Mouse (Mus musculus): ENCODE data around the gene Ifrd2. TPM values are rescaled to one million over a fixed set of nuclear protein-coding genes. Genes with fewer than 3 reads are reported as not detected.

Gene Ifrd2
- total RNA-seq (2014; fragmentation: Nextera tagmentation) (178 and 183 TPM in 2 replicates), total RNA-seq (2017) (76.0 and 76.7 TPM in 2 replicates), polyA plus RNA-seq (2012) (153 and 156 TPM in 2 replicates)

- no peaks in the 10 kb centered on the region for H3K27me3 ChIP-seq (ENCODE audit: insufficient read depth, low read length)
- H3K4me1 ChIP-seq (ENCODE audit: insufficient read depth, low read depth, low read length), result peaks cover 84% of the 10 kb centered on the region
- TF ChIP-seq TAL1 (conservative IDR thresholded peaks at IDR 0.05; ENCODE audit: low read depth, low read length) (peak; percentile 84), GATA2 (IDR thresholded peaks at IDR 0.05; ENCODE audit: borderline replicate concordance, low read depth, low read length) (no peak)
- H3K36me3 ChIP-seq (replicated peaks), result peaks cover 74% of the 10 kb centered on the region
- DNase-seq (ENCODE audit: low spot score) (peak; percentile 76), ATAC-seq (ENCODE audit: extremely low read depth, insufficient number of reproducible peaks, low FRiP score, poor library complexity, severe bottlenecking) (peak; percentile 81)
- H3K4me3 ChIP-seq (ENCODE audit: low read depth, low read length), result peak within 1 kb of the TSS; percentile 80
- H3K9me3 ChIP-seq (replicated peaks), result no peaks in the 10 kb centered on the region
These were observed at the start of gene Ifrd2 for GRCm38 (mm10) chr9:107586974-107587832. TSS of gene Ifrd2 (plus strand) at chr9:107587642.

- DNase-seq (ENCODE audit: low spot score) (no peak), ATAC-seq (ENCODE audit: extremely low read depth, insufficient number of reproducible peaks, low FRiP score, poor library complexity, severe bottlenecking) (no peak)
- Histone ChIP-seq H3K36me3 (replicated peaks) (peaks cover 63% of the 10 kb centered on the region), H3K4me3 (ENCODE audit: low read depth, low read length) (no peak overlapping the region), H3K4me1 (ENCODE audit: insufficient read depth, low read depth, low read length) (peaks cover 84% of the 10 kb centered on the region), H3K27me3 (ENCODE audit: insufficient read depth, low read length) (no peaks in the 10 kb centered on the region), H3K9me3 (replicated peaks) (no peaks in the 10 kb centered on the region)
- TF ChIP-seq GATA2 (IDR thresholded peaks at IDR 0.05; ENCODE audit: borderline replicate concordance, low read depth, low read length) (no peak), POLR2AphosphoS5 (IDR thresholded peaks at IDR 0.05; ENCODE audit: insufficient replicate concordance, low read depth, low read length) (no peak), GATA1 (IDR thresholded peaks at IDR 0.05; ENCODE audit: borderline replicate concordance, low read length) (no peak), CTCF (IDR thresholded peaks at IDR 0.05; ENCODE audit: low read depth, low read length) (no peak), TAL1 (conservative IDR thresholded peaks at IDR 0.05; ENCODE audit: low read depth, low read length) (no peak)
These were observed 49.2 kb upstream of the Ifrd2 start for GRCm38 (mm10) chr9:107538231-107538630.

DNA sequence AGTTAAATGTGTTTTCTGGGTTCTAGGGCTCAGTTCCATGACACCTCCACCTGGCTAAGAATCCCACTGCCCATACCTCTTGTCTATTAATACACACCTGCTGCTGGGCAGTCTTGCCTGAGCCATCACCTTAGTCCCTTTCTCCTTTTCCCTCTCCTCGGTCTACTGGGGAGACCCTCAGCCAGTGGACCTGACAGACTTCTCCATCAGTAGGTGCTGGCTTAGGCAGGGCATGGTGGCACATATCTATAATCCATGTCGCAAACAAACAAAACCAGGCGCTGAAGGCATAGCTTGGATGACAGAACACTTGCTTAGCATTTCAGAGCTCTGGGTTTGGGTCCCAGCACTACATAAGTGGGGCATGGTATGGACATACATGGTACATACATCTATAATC is 48.7 kb upstream of the Ifrd2 start:
- no peaks in the 10 kb centered on the region for H3K9me3 ChIP-seq (replicated peaks)
- TF ChIP-seq GATA2 (IDR thresholded peaks at IDR 0.05; ENCODE audit: borderline replicate concordance, low read depth, low read length), result no peak
- no peak for TF ChIP-seq GATA1 (IDR thresholded peaks at IDR 0.05; ENCODE audit: borderline replicate concordance, low read length)
- no peak for TF ChIP-seq TAL1 (conservative IDR thresholded peaks at IDR 0.05; ENCODE audit: low read depth, low read length)
- no peak for TF ChIP-seq CTCF (IDR thresholded peaks at IDR 0.05; ENCODE audit: low read depth, low read length)
- TF ChIP-seq POLR2AphosphoS5 (IDR thresholded peaks at IDR 0.05; ENCODE audit: insufficient replicate concordance, low read depth, low read length), result no peak
- no peak overlapping the region for H3K4me3 ChIP-seq (ENCODE audit: low read depth, low read length)
- H3K4me1 ChIP-seq (ENCODE audit: insufficient read depth, low read depth, low read length), result peaks cover 83% of the 10 kb centered on the region
- peaks cover 68% of the 10 kb centered on the region for H3K36me3 ChIP-seq (replicated peaks)
- no peak for DNase-seq (ENCODE audit: low spot score)
- no peaks in the 10 kb centered on the region for H3K27me3 ChIP-seq (ENCODE audit: insufficient read depth, low read length)
- no peak for ATAC-seq (ENCODE audit: extremely low read depth, insufficient number of reproducible peaks, low FRiP score, poor library complexity, severe bottlenecking)

GRCm38 (mm10) chr9:107539940-107540339 is 47.5 kb upstream of the Ifrd2 start:
- Histone ChIP-seq H3K27me3 (ENCODE audit: insufficient read depth, low read length) (no peaks in the 10 kb centered on the region), H3K9me3 (replicated peaks) (no peaks in the 10 kb centered on the region), H3K36me3 (replicated peaks) (peaks cover 79% of the 10 kb centered on the region), H3K4me3 (ENCODE audit: low read depth, low read length) (no peak overlapping the region), H3K4me1 (ENCODE audit: insufficient read depth, low read depth, low read length) (peaks cover 82% of the 10 kb centered on the region)
- no peak for TF ChIP-seq POLR2AphosphoS5 (IDR thresholded peaks at IDR 0.05; ENCODE audit: insufficient replicate concordance, low read depth, low read length)
- DNase-seq (ENCODE audit: low spot score) (no peak), ATAC-seq (ENCODE audit: extremely low read depth, insufficient number of reproducible peaks, low FRiP score, poor library complexity, severe bottlenecking) (no peak)

GRCm38 (mm10) chr9:107540420-107540819 is 47.0 kb upstream of the Ifrd2 start:
- Histone ChIP-seq H3K4me3 (ENCODE audit: low read depth, low read length) (no peak overlapping the region), H3K27me3 (ENCODE audit: insufficient read depth, low read length) (no peaks in the 10 kb centered on the region), H3K9me3 (replicated peaks) (no peaks in the 10 kb centered on the region), H3K36me3 (replicated peaks) (peaks cover 81% of the 10 kb centered on the region), H3K4me1 (ENCODE audit: insufficient read depth, low read depth, low read length) (peaks cover 81% of the 10 kb centered on the region)
- TF ChIP-seq GATA1 (IDR thresholded peaks at IDR 0.05; ENCODE audit: borderline replicate concordance, low read length), result no peak
- no peak for TF ChIP-seq POLR2AphosphoS5 (IDR thresholded peaks at IDR 0.05; ENCODE audit: insufficient replicate concordance, low read depth, low read length)
- no peak for TF ChIP-seq GATA2 (IDR thresholded peaks at IDR 0.05; ENCODE audit: borderline replicate concordance, low read depth, low read length)
- no peak for TF ChIP-seq CTCF (IDR thresholded peaks at IDR 0.05; ENCODE audit: low read depth, low read length)
- no peak for TF ChIP-seq TAL1 (conservative IDR thresholded peaks at IDR 0.05; ENCODE audit: low read depth, low read length)
- no peak for DNase-seq (ENCODE audit: low spot score)
- no peak for ATAC-seq (ENCODE audit: extremely low read depth, insufficient number of reproducible peaks, low FRiP score, poor library complexity, severe bottlenecking)

DNA sequence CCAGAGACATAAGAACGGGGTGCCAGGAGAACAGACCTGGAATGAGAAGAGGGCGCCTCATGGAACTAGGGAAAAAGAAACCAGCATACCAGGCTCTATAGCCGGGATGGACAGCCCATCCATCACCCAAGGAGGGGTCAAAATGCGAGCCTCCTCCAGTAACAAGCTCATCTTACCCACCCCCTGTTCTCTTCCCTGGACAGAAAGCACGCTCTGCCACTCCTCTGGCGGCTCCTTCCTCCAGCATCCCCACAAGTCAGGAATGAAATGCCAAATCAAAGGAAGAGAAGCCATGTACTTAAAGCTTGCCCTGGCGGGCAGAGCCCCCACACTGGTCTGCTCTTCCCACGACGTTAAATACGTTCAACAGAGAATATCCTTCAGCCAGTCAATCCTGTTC is 46.4 kb upstream of the Ifrd2 start:
- peaks cover 79% of the 10 kb centered on the region for H3K4me1 ChIP-seq (ENCODE audit: insufficient read depth, low read depth, low read length)
- H3K9me3 ChIP-seq (replicated peaks), result no peaks in the 10 kb centered on the region
- TF ChIP-seq GATA1 (IDR thresholded peaks at IDR 0.05; ENCODE audit: borderline replicate concordance, low read length) (no peak), POLR2AphosphoS5 (IDR thresholded peaks at IDR 0.05; ENCODE audit: insufficient replicate concordance, low read depth, low read length) (no peak), TAL1 (conservative IDR thresholded peaks at IDR 0.05; ENCODE audit: low read depth, low read length) (no peak), GATA2 (IDR thresholded peaks at IDR 0.05; ENCODE audit: borderline replicate concordance, low read depth, low read length) (no peak), CTCF (IDR thresholded peaks at IDR 0.05; ENCODE audit: low read depth, low read length) (no peak)
- peak overlapping the region; percentile 79; the same call in 1 of the 2 replicates for H3K4me3 ChIP-seq (ENCODE audit: low read depth, low read length)
- H3K36me3 ChIP-seq (replicated peaks), result peaks cover 80% of the 10 kb centered on the region
- no peaks in the 10 kb centered on the region for H3K27me3 ChIP-seq (ENCODE audit: insufficient read depth, low read length)
- no peak for ATAC-seq (ENCODE audit: extremely low read depth, insufficient number of reproducible peaks, low FRiP score, poor library complexity, severe bottlenecking)
- no peak for DNase-seq (ENCODE audit: low spot score)

Data from G1E (cell line).